Mouse (Mus musculus): ENCODE measurements around the gene Slc43a1. TPM values are rescaled to one million over a fixed set of nuclear protein-coding genes. Genes with fewer than 3 reads are reported as not detected.

The Slc43a1 gene
- polyA plus RNA-seq, 1 experiment, result 3.6 TPM

DNA sequence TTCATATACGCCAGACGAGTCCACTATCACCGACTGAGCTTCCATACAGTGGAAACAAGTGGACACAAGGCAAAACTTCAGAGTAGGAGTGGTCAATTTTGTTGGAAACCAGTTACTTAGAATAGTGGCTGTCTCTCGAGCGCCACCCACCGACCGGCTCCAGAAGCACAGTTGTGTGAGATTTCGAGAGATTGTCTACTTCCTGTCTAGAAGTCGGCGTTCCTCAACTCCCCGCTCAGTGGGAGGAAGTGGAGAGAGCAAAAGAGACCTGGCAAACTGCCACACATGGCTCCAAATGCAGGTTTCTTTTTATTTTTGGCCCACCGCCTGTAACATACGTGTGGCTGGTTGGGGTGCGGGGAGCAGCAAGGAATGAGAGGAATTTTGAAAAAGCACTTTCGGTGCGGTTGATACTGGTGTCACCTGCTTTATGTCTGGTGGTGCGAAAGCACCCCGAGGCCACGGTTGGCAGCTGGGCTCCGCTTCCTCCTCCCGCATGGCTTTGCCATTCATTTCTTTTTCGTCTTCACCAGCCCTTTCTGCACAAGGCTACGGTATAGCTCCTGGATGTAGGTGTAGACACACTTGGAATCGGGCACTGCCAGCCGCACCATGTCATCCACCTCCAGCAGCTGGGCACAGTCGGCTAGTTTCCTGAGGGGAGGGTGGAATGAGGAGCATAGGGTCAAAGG, 27.6 kb upstream of the Slc43a1 start:
- Histone ChIP-seq H3K4me3 (ENCODE audit: insufficient read depth, low read depth, low read length) (peak overlapping the region; percentile 39), H3K27me3 (replicated peaks; ENCODE audit: control insufficient read depth, insufficient read depth, low read length) (no peaks in the 10 kb centered on the region), H3K4me1 (ENCODE audit: control insufficient read depth, insufficient read depth, low read length) (no peaks in the 10 kb centered on the region), H3K36me3 (ENCODE audit: control insufficient read depth, insufficient read depth, low read length) (no peaks in the 10 kb centered on the region), H3K27ac (ENCODE audit: insufficient read depth, low read depth, low read length) (no peak overlapping the region)
- 29% methylated on average over 26 of the region's 26 CpGs for WGBS
- DNase-seq, result peak; percentile 90
- TF ChIP-seq POLR2A (IDR thresholded peaks at IDR 0.05; ENCODE audit: low read depth, low read length) (no peak), CTCF (conservative IDR thresholded peaks at IDR 0.05; ENCODE audit: insufficient read depth, insufficient read length, low read depth, low read length) (peak; percentile 78)

DNA sequence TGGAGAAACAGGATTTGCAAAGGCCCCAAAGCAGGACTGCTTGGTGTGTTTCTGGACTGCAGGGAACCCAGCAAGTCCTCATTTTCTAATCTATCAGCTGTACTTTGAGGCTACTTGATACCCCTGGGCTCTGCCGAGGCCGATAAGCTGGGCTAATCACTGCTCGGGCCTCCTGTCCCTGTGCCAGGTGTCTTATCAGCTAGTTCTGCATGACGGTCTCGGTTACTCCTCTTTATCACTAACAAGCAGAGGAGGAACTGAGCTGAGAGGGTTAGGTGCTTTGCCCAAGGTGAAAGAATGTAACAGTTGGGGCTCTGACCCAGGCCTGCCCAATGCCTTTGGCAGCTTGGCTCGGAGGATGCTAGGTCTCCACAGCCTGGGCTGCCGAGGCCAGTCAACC, 26.8 kb upstream of the Slc43a1 start:
- H3K4me3 ChIP-seq (ENCODE audit: insufficient read depth, low read depth, low read length), result no peak overlapping the region
- H3K4me1 ChIP-seq (ENCODE audit: control insufficient read depth, insufficient read depth, low read length), result no peaks in the 10 kb centered on the region
- H3K27ac ChIP-seq (ENCODE audit: insufficient read depth, low read depth, low read length), result no peak overlapping the region
- TF ChIP-seq CTCF (conservative IDR thresholded peaks at IDR 0.05; ENCODE audit: insufficient read depth, insufficient read length, low read depth, low read length), result no peak
- no peak for TF ChIP-seq POLR2A (IDR thresholded peaks at IDR 0.05; ENCODE audit: low read depth, low read length)
- no peak for DNase-seq
- no peaks in the 10 kb centered on the region for H3K36me3 ChIP-seq (ENCODE audit: control insufficient read depth, insufficient read depth, low read length)
- H3K27me3 ChIP-seq (replicated peaks; ENCODE audit: control insufficient read depth, insufficient read depth, low read length), result no peaks in the 10 kb centered on the region
- 79% methylated on average over 7 of the region's 7 CpGs for WGBS

DNA sequence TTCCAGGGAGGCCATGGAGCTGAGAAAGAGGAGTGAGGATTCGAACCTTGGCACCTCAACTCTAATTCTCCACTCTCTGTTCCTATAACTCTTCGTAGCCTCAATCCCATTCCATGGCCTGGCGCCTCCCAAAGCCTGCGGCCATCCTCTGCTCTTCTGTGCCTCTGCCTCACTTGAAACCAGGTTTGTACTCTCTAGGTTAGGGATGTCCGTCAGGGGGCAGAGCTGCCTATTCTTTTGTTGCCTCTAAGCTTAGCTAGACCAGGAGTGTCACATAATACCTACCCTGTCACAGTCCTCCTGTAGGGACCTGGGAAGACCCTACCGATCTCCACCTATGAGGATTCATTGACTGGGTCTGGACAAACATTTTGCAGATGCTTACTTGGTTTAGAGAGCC, 26.0 kb upstream of the Slc43a1 start:
- no peak for DNase-seq
- no peaks in the 10 kb centered on the region for H3K36me3 ChIP-seq (ENCODE audit: control insufficient read depth, insufficient read depth, low read length)
- no peaks in the 10 kb centered on the region for H3K4me1 ChIP-seq (ENCODE audit: control insufficient read depth, insufficient read depth, low read length)
- no peak overlapping the region for H3K27ac ChIP-seq (ENCODE audit: insufficient read depth, low read depth, low read length)
- H3K27me3 ChIP-seq (replicated peaks; ENCODE audit: control insufficient read depth, insufficient read depth, low read length), result no peaks in the 10 kb centered on the region
- WGBS, result 89% methylated on average over 6 of the region's 6 CpGs
- no peak for TF ChIP-seq POLR2A (IDR thresholded peaks at IDR 0.05; ENCODE audit: low read depth, low read length)
- no peak for TF ChIP-seq CTCF (conservative IDR thresholded peaks at IDR 0.05; ENCODE audit: insufficient read depth, insufficient read length, low read depth, low read length)
- H3K4me3 ChIP-seq (ENCODE audit: insufficient read depth, low read depth, low read length), result no peak overlapping the region

DNA sequence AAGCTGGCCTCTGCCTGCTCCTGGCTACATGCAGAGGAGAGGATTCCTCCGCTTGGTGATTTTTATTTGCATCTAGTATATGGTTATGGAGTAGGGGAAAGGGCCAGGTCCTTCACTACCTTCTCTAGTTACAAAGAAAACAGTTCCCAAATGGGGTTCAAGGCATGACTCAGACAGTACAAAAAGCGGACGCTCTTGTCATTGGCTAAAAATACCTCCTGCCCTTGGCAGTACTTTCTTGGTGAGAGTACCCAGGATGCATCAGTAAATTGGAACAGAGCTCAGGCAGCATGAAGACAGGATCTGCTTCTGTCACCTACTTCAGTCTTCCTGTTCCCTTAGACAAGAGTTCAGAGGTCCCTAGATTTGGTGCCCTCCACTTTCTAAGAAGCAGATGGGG, 18.8 kb upstream of the Slc43a1 start:
- 33% methylated on average over 3 of the region's 3 CpGs for WGBS
- H3K4me1 ChIP-seq (ENCODE audit: control insufficient read depth, insufficient read depth, low read length), result no peaks in the 10 kb centered on the region
- H3K27me3 ChIP-seq (replicated peaks; ENCODE audit: control insufficient read depth, insufficient read depth, low read length), result no peaks in the 10 kb centered on the region
- DNase-seq, result no peak
- no peak overlapping the region for H3K27ac ChIP-seq (ENCODE audit: insufficient read depth, low read depth, low read length)
- TF ChIP-seq POLR2A (IDR thresholded peaks at IDR 0.05; ENCODE audit: low read depth, low read length) (no peak), CTCF (conservative IDR thresholded peaks at IDR 0.05; ENCODE audit: insufficient read depth, insufficient read length, low read depth, low read length) (no peak)
- H3K4me3 ChIP-seq (ENCODE audit: insufficient read depth, low read depth, low read length), result no peak overlapping the region
- no peaks in the 10 kb centered on the region for H3K36me3 ChIP-seq (ENCODE audit: control insufficient read depth, insufficient read depth, low read length)

DNA sequence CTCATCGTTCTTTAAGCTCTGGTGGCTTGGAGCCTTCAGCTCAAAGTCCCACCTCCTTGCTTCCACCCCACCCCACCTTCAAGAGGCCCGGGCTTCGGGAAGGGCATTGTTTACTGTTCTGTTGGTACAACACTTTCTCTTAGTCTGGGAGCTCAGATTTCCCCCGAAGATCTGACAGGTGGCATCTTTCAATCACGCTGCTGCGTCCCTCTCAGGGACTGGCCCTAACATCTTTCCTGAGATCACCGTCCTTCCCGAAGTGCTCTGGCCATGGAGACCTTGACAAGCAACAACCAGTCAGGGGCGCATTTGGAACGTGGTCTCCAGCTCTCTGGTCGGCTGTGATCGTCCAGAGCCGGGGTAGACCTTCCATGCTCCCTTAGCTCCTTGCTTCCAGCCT, 16.1 kb upstream of the Slc43a1 start, which contains the start of gene Smtnl1:
TSS of gene Smtnl1 (minus strand) at position 101 of the 400 bp plus-strand sequence.
- H3K4me3 ChIP-seq (ENCODE audit: insufficient read depth, low read depth, low read length), result no peak within 1 kb of the TSS
- no peak for DNase-seq
- no peaks in the 10 kb centered on the region for H3K36me3 ChIP-seq (ENCODE audit: control insufficient read depth, insufficient read depth, low read length)
- no peaks in the 10 kb centered on the region for H3K27me3 ChIP-seq (replicated peaks; ENCODE audit: control insufficient read depth, insufficient read depth, low read length)
- 38% methylated on average over 13 of the region's 13 CpGs for WGBS
- peaks cover 2% of the 10 kb centered on the region; the same call in 1 of the 2 replicates for H3K4me1 ChIP-seq (ENCODE audit: control insufficient read depth, insufficient read depth, low read length)
- TF ChIP-seq CTCF (conservative IDR thresholded peaks at IDR 0.05; ENCODE audit: insufficient read depth, insufficient read length, low read depth, low read length), result no peak
- no peak within 1 kb of the TSS for H3K27ac ChIP-seq (ENCODE audit: insufficient read depth, low read depth, low read length)

DNA sequence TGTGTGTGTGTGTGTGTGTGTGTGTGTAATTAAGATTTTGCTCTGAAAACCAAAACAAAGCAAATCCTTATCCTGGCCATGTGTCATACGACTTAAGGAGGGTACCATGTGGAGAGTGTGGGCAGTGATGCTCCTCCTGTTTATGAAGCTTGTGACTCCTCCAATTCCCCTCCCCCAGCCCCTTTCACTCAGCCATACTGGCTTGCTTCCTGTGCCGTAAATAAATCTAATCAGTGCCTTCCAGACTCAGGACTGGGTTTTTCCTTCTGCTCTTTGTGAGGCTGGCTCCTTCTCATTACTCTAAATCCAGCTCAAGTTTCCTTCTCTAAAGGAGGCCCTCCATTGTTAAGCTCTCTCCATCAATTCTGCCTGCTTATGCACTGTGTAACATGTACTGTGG, 15.4 kb upstream of the Slc43a1 start:
- no peak for DNase-seq
- TF ChIP-seq CTCF (conservative IDR thresholded peaks at IDR 0.05; ENCODE audit: insufficient read depth, insufficient read length, low read depth, low read length) (no peak), POLR2A (IDR thresholded peaks at IDR 0.05; ENCODE audit: low read depth, low read length) (no peak)

DNA sequence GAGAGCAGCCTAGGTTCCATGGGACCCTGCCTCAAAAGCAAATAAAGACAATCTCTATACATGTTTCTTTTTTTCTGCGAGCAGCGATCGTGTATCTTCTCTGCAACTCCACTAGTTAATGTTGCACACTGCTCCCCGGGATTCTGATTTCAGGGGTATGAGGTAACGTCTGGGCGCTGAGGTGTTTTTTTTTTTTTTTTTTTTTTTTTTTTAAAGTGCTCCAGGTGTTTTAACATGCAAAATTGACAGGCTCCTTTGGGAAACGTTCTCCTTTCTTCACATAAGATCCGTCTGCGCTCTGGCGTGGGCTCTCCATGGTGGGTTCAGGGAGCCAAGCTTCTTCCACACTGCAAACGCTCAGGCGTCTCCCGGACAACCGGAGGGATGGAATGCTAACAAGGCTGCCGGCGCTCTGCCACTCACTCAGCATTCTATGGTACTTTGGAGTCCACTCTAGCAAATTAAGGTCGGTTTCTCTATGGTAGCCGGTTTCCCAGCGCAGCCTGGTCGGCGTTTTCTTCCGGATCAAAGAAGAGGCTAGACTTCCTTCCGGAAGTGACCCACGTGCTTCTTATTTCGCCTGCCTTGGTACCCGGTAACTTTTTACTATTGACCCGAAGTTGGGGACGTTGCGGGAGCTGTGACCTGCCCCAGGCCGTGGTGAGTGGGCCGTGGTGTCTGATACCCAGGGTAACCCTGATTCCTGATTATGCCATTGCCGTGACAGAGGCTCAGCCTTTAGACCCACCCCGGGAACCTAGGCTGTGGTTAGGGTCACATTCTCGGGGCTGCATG, 12.0 kb upstream of the Slc43a1 start, which contains the start of gene Timm10:
TSS of gene Timm10 (plus strand) at position 510 of the 795 bp plus-strand sequence.
- Histone ChIP-seq H3K4me3 (ENCODE audit: insufficient read depth, low read depth, low read length) (peak within 1 kb of the TSS; percentile 78), H3K27ac (ENCODE audit: insufficient read depth, low read depth, low read length) (peak within 1 kb of the TSS; percentile 19), H3K36me3 (ENCODE audit: control insufficient read depth, insufficient read depth, low read length) (no peaks in the 10 kb centered on the region), H3K27me3 (replicated peaks; ENCODE audit: control insufficient read depth, insufficient read depth, low read length) (no peaks in the 10 kb centered on the region), H3K4me1 (ENCODE audit: control insufficient read depth, insufficient read depth, low read length) (peaks cover 2% of the 10 kb centered on the region; the same call in 1 of the 2 replicates)
- DNase-seq, result peak; percentile 97
- under 1% methylated on average over 34 of the region's 34 CpGs for WGBS
- TF ChIP-seq POLR2A (IDR thresholded peaks at IDR 0.05; ENCODE audit: low read depth, low read length), result no peak

More for the DNA sequence above, 15.4 kb upstream of the Slc43a1 start:
- WGBS, result 19% methylated on average over 2 of the region's 2 CpGs
- Histone ChIP-seq H3K4me3 (ENCODE audit: insufficient read depth, low read depth, low read length) (no peak overlapping the region), H3K36me3 (ENCODE audit: control insufficient read depth, insufficient read depth, low read length) (no peaks in the 10 kb centered on the region), H3K27me3 (replicated peaks; ENCODE audit: control insufficient read depth, insufficient read depth, low read length) (no peaks in the 10 kb centered on the region), H3K27ac (ENCODE audit: insufficient read depth, low read depth, low read length) (no peak overlapping the region), H3K4me1 (ENCODE audit: control insufficient read depth, insufficient read depth, low read length) (peaks cover 2% of the 10 kb centered on the region; the same call in 1 of the 2 replicates)
